Mouse (Mus musculus): Measurements from ENCODE around the gene Gnaq. TPM values are rescaled to one million over a fixed set of nuclear protein-coding genes. Genes with fewer than 3 reads are reported as not detected.

The Gnaq gene
- polyA plus RNA-seq, 1 experiment from 2014 or later = 24.5 TPM

- H3K27ac ChIP-seq = no peak overlapping the region
These were observed 152.7 kb downstream of the Gnaq start for GRCm38 (mm10) chr19:16285051-16286028.

GRCm38 (mm10) chr19:16286451-16287175 lies 154.0 kb downstream of the Gnaq start:
- Histone ChIP-seq H3K36me3 (replicated peaks) (no peaks in the 10 kb centered on the region), H3K27me3 (ENCODE audit: poor library complexity, severe bottlenecking) (no peaks in the 10 kb centered on the region), H3K4me1 (peaks cover 10% of the 10 kb centered on the region), H3K9me3 (no peaks in the 10 kb centered on the region), H3K4me3 (no peak overlapping the region), H3K27ac (no peak overlapping the region)
- no peak for DNase-seq (ENCODE audit: extremely low spot score, low spot score)
- 77% methylated on average over 10 of the region's 10 CpGs for WGBS

More at GRCm38 (mm10) chr19:16285051-16286028, 152.7 kb downstream of the Gnaq start:
- no peak for DNase-seq (ENCODE audit: extremely low spot score, low spot score)
- 83% methylated on average over 11 of the region's 11 CpGs for WGBS
- no peaks in the 10 kb centered on the region for H3K36me3 ChIP-seq (replicated peaks)
- H3K4me1 ChIP-seq = peaks cover 10% of the 10 kb centered on the region
- H3K4me3 ChIP-seq = no peak overlapping the region
- no peaks in the 10 kb centered on the region for H3K9me3 ChIP-seq
- H3K27me3 ChIP-seq (ENCODE audit: poor library complexity, severe bottlenecking) = no peaks in the 10 kb centered on the region

- H3K27ac ChIP-seq = no peak overlapping the region
- H3K9me3 ChIP-seq = no peaks in the 10 kb centered on the region
- DNase-seq (ENCODE audit: extremely low spot score, low spot score) = no peak
- no peaks in the 10 kb centered on the region for H3K36me3 ChIP-seq (replicated peaks)
- WGBS = 89% methylated on average over 4 of the region's 4 CpGs
- no peaks in the 10 kb centered on the region for H3K27me3 ChIP-seq (ENCODE audit: poor library complexity, severe bottlenecking)
- H3K4me1 ChIP-seq = peaks cover 12% of the 10 kb centered on the region
- H3K4me3 ChIP-seq = no peak overlapping the region
These were observed 154.7 kb downstream of the Gnaq start for GRCm38 (mm10) chr19:16287307-16287706.

GRCm38 (mm10) chr19:16287971-16288370 lies 155.3 kb downstream of the Gnaq start:
- Histone ChIP-seq H3K36me3 (replicated peaks) (no peaks in the 10 kb centered on the region), H3K4me1 (peaks cover 13% of the 10 kb centered on the region), H3K9me3 (no peaks in the 10 kb centered on the region), H3K27ac (no peak overlapping the region), H3K27me3 (ENCODE audit: poor library complexity, severe bottlenecking) (no peaks in the 10 kb centered on the region), H3K4me3 (no peak overlapping the region)
- DNase-seq (ENCODE audit: extremely low spot score, low spot score) = no peak
- WGBS = 94% methylated on average over 7 of the region's 7 CpGs

GRCm38 (mm10) chr19:16291088-16291487 lies 158.5 kb downstream of the Gnaq start:
- no peaks in the 10 kb centered on the region for H3K27me3 ChIP-seq (ENCODE audit: poor library complexity, severe bottlenecking)
- DNase-seq (ENCODE audit: extremely low spot score, low spot score) = no peak
- no peaks in the 10 kb centered on the region for H3K9me3 ChIP-seq
- no peaks in the 10 kb centered on the region for H3K36me3 ChIP-seq (replicated peaks)
- WGBS = 89% methylated on average over 3 of the region's 3 CpGs
- no peak overlapping the region for H3K27ac ChIP-seq
- no peak overlapping the region for H3K4me3 ChIP-seq
- peaks cover 7% of the 10 kb centered on the region for H3K4me1 ChIP-seq

- WGBS = 83% methylated on average over 2 of the region's 2 CpGs
- H3K4me3 ChIP-seq = no peak overlapping the region
- H3K4me1 ChIP-seq = peaks cover 7% of the 10 kb centered on the region
- no peaks in the 10 kb centered on the region for H3K9me3 ChIP-seq
- no peaks in the 10 kb centered on the region for H3K27me3 ChIP-seq (ENCODE audit: poor library complexity, severe bottlenecking)
- no peak overlapping the region for H3K27ac ChIP-seq
- no peaks in the 10 kb centered on the region for H3K36me3 ChIP-seq (replicated peaks)
- no peak for DNase-seq (ENCODE audit: extremely low spot score, low spot score)
These were observed 159.5 kb downstream of the Gnaq start for GRCm38 (mm10) chr19:16292056-16292608.

GRCm38 (mm10) chr19:16292978-16293377 lies 160.3 kb downstream of the Gnaq start:
- 88% methylated on average over 1 of the region's 1 CpGs for WGBS
- Histone ChIP-seq H3K27ac (no peak overlapping the region), H3K36me3 (replicated peaks) (no peaks in the 10 kb centered on the region), H3K4me3 (no peak overlapping the region), H3K9me3 (no peaks in the 10 kb centered on the region), H3K4me1 (peaks cover 7% of the 10 kb centered on the region), H3K27me3 (ENCODE audit: poor library complexity, severe bottlenecking) (no peaks in the 10 kb centered on the region)
- no peak for DNase-seq (ENCODE audit: extremely low spot score, low spot score)

- no peak for DNase-seq (ENCODE audit: extremely low spot score, low spot score)
- WGBS = 88% methylated on average over 4 of the region's 4 CpGs
- no peak overlapping the region for H3K4me3 ChIP-seq
- no peaks in the 10 kb centered on the region for H3K36me3 ChIP-seq (replicated peaks)
- no peaks in the 10 kb centered on the region for H3K27me3 ChIP-seq (ENCODE audit: poor library complexity, severe bottlenecking)
- H3K9me3 ChIP-seq = no peaks in the 10 kb centered on the region
- H3K4me1 ChIP-seq = no peaks in the 10 kb centered on the region
- H3K27ac ChIP-seq = no peak overlapping the region
These were observed 167.8 kb downstream of the Gnaq start for GRCm38 (mm10) chr19:16300413-16300812.

- Histone ChIP-seq H3K4me3 (no peak overlapping the region), H3K27me3 (ENCODE audit: poor library complexity, severe bottlenecking) (no peaks in the 10 kb centered on the region), H3K4me1 (no peaks in the 10 kb centered on the region), H3K36me3 (replicated peaks) (no peaks in the 10 kb centered on the region), H3K9me3 (no peaks in the 10 kb centered on the region), H3K27ac (no peak overlapping the region)
- WGBS = 88% methylated on average over 7 of the region's 7 CpGs
- DNase-seq (ENCODE audit: extremely low spot score, low spot score) = no peak
These were observed 168.7 kb downstream of the Gnaq start for GRCm38 (mm10) chr19:16301336-16301735.

GRCm38 (mm10) chr19:16309031-16309430 lies 176.4 kb downstream of the Gnaq start:
- Histone ChIP-seq H3K36me3 (replicated peaks) (no peaks in the 10 kb centered on the region), H3K4me1 (peaks cover 8% of the 10 kb centered on the region), H3K4me3 (no peak overlapping the region), H3K9me3 (no peaks in the 10 kb centered on the region), H3K27me3 (ENCODE audit: poor library complexity, severe bottlenecking) (no peaks in the 10 kb centered on the region), H3K27ac (no peak overlapping the region)
- no peak for DNase-seq (ENCODE audit: extremely low spot score, low spot score)

- Histone ChIP-seq H3K9me3 (no peaks in the 10 kb centered on the region), H3K4me3 (no peak overlapping the region), H3K4me1 (peaks cover 18% of the 10 kb centered on the region), H3K36me3 (replicated peaks) (peaks cover 8% of the 10 kb centered on the region), H3K27me3 (ENCODE audit: poor library complexity, severe bottlenecking) (no peaks in the 10 kb centered on the region), H3K27ac (no peak overlapping the region)
- no peak for DNase-seq (ENCODE audit: extremely low spot score, low spot score)
- WGBS = 66% methylated on average over 4 of the region's 4 CpGs
These were observed 181.7 kb downstream of the Gnaq start for GRCm38 (mm10) chr19:16314295-16314821.

GRCm38 (mm10) chr19:16315525-16315924 lies 182.9 kb downstream of the Gnaq start:
- no peaks in the 10 kb centered on the region for H3K27me3 ChIP-seq (ENCODE audit: poor library complexity, severe bottlenecking)
- no peak for DNase-seq (ENCODE audit: extremely low spot score, low spot score)
- H3K36me3 ChIP-seq (replicated peaks) = peaks cover 8% of the 10 kb centered on the region
- no peaks in the 10 kb centered on the region for H3K9me3 ChIP-seq
- peaks cover 14% of the 10 kb centered on the region for H3K4me1 ChIP-seq
- H3K27ac ChIP-seq = no peak overlapping the region
- WGBS = 92% methylated on average over 4 of the region's 4 CpGs
- no peak overlapping the region for H3K4me3 ChIP-seq
